Mouse (Mus musculus): Measurements from ENCODE around the gene Kcmf1.

DNA sequence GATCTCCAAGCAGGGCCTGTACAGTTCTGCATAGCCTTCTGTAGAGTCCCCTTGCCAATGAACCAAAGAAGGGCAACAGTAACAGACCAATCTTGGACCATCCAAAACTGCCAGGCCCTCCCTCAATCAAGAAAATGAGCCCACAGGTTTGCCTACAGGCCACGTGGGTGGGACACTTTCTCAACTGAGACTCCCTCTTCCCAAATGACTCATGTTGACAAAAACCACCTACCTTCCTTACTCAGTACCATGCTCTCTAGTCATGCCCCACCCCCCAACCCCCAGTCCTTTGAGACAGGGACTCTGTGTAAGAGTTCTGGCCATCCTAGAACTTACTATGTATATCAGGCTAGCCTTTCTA is 18.2 kb downstream of the Kcmf1 start:
- TF ChIP-seq CTCF (IDR thresholded peaks at IDR 0.05; ENCODE audit: low read depth): no peak
- TF ChIP-seq EP300 (IDR thresholded peaks at IDR 0.05; ENCODE audit: low read depth): no peak
